ENCODE assay signal across 21 mouse cellular contexts in genomic region chr1:185111347-185112016, GRCm38 (mm10).
DNase-seq lines count a peak whose midpoint lies in the region; ATAC-seq and TF ChIP-seq lines count a peak whose summit lies in the region.
"Had no signal": no experiment of that assay in that cellular context is flagged by ENCODE, and none has a peak within 500 bp of the region (broad histone marks: within the 10 kb centered on the region; RNA-seq: fewer than 3 reads in every experiment).

No protein-coding gene starts in this region.

- TF ChIP-seq EP300 in lung, postnatal 0 days (IDR thresholded peaks at IDR 0.05): no peak

- no peak overlapping the region for H3K4me2 ChIP-seq in hindbrain, postnatal 0 days (ENCODE audit: low read depth, low read length)
- H3K4me2 ChIP-seq in lung, postnatal 0 days (replicated peaks; ENCODE audit: low read depth, low read length): no peak overlapping the region
- H3K4me2 ChIP-seq: embryonic facial prominence, embryonic 12.5 days; hindbrain, embryonic 12.5 days; liver, embryonic 12.5 days; neural tube, embryonic 12.5 days; stomach, embryonic 15.5 days had no signal

- no peaks in the 10 kb centered on the region for H3K4me1 ChIP-seq in hindbrain, postnatal 0 days (ENCODE audit: insufficient read depth, low read length)
- no peaks in the 10 kb centered on the region for H3K4me1 ChIP-seq in hindbrain, embryonic 10.5 days (replicated peaks)
- H3K4me1 ChIP-seq in lung, postnatal 0 days (ENCODE audit: insufficient read depth, low read depth, low read length): no peaks in the 10 kb centered on the region
- H3K4me1 ChIP-seq: hindbrain, embryonic 12.5 days; limb, embryonic 10.5 days; liver, embryonic 12.5 days; neural tube, embryonic 12.5 days; stomach, embryonic 15.5 days had no signal

- peak; percentile 43 to 62 for DNase-seq in cerebellum, postnatal 10 days
- no peak for DNase-seq in cerebellum, adult 9-11 months
- DNase-seq in hindbrain, postnatal 0 days (ENCODE audit: low spot score): peak; percentile 57
- no peak for DNase-seq in hindbrain, embryonic 10.5 days (ENCODE audit: low spot score)
- DNase-seq in lung, postnatal 0 days (ENCODE audit: low spot score): peak; percentile 35
- no peak for DNase-seq in lung, postnatal 25 days (ENCODE audit: low spot score)
- DNase-seq in lung, postnatal 14 days: peak; percentile 36
- no peak for DNase-seq in frontal cortex, postnatal 25 days (ENCODE audit: low spot score in 2 of 2)
- DNase-seq: adrenal gland, postnatal 25 days; cerebellum, postnatal 36 days; heart, adult 11 months; spleen, adult 18-20 months had no signal

- H3K36me3 ChIP-seq in hindbrain, postnatal 0 days (ENCODE audit: insufficient read depth, low read length): no peaks in the 10 kb centered on the region
- no peaks in the 10 kb centered on the region for H3K36me3 ChIP-seq in hindbrain, embryonic 10.5 days
- no peaks in the 10 kb centered on the region for H3K36me3 ChIP-seq in lung, postnatal 0 days (ENCODE audit: insufficient read depth, low read length)
- H3K36me3 ChIP-seq: embryonic facial prominence, embryonic 12.5 days; hindbrain, embryonic 12.5 days; limb, embryonic 10.5 days; liver, embryonic 12.5 days; neural tube, embryonic 12.5 days; stomach, embryonic 15.5 days had no signal

- no peak overlapping the region for H3K27ac ChIP-seq in hindbrain, postnatal 0 days
- H3K27ac ChIP-seq in hindbrain, embryonic 10.5 days: no peak overlapping the region
- H3K27ac ChIP-seq in lung, postnatal 0 days (ENCODE audit: low read length): no peak overlapping the region
- H3K27ac ChIP-seq: embryonic facial prominence, embryonic 12.5 days; hindbrain, embryonic 12.5 days; kidney, postnatal 0 days; limb, embryonic 10.5 days; liver, embryonic 12.5 days; neural tube, embryonic 12.5 days; stomach, embryonic 15.5 days had no signal

- H3K27me3 ChIP-seq in hindbrain, postnatal 0 days (ENCODE audit: insufficient read depth, low read length): no peaks in the 10 kb centered on the region
- H3K27me3 ChIP-seq in hindbrain, embryonic 10.5 days (ENCODE audit: insufficient read depth, poor library complexity, severe bottlenecking): no peaks in the 10 kb centered on the region
- H3K27me3 ChIP-seq in lung, postnatal 0 days (replicated peaks; ENCODE audit: insufficient read depth, low read length): no peaks in the 10 kb centered on the region
- H3K27me3 ChIP-seq: embryonic facial prominence, embryonic 12.5 days; hindbrain, embryonic 12.5 days; liver, embryonic 12.5 days; neural tube, embryonic 12.5 days; stomach, embryonic 15.5 days had no signal

- ATAC-seq in hindbrain, postnatal 0 days: peak; percentile 64
- peak; percentile 57 for ATAC-seq in lung, postnatal 0 days
- ATAC-seq: intestine, embryonic 16.5 days; liver, embryonic 12.5 days; midbrain, embryonic 16.5 days had no signal

- H3K4me3 ChIP-seq in hindbrain, postnatal 0 days (ENCODE audit: low read length): no peak overlapping the region
- H3K4me3 ChIP-seq in hindbrain, embryonic 10.5 days: no peak overlapping the region
- no peak overlapping the region for H3K4me3 ChIP-seq in lung, postnatal 0 days (ENCODE audit: low read depth, low read length)
- H3K4me3 ChIP-seq: embryonic facial prominence, embryonic 12.5 days; hindbrain, embryonic 12.5 days; limb, embryonic 10.5 days; liver, embryonic 12.5 days; neural tube, embryonic 12.5 days; stomach, embryonic 15.5 days had no signal

- WGBS in hindbrain, postnatal 0 days: 45% methylated on average over 10 of the region's 10 CpGs
- WGBS in hindbrain, embryonic 10.5 days: 88% methylated on average over 10 of the region's 10 CpGs
- WGBS in lung, postnatal 0 days: 43% methylated on average over 10 of the region's 10 CpGs

- H3K9ac ChIP-seq in hindbrain, postnatal 0 days (replicated peaks; ENCODE audit: low read length): no peak overlapping the region
- no peak overlapping the region for H3K9ac ChIP-seq in lung, postnatal 0 days (replicated peaks; ENCODE audit: low read depth)
- H3K9ac ChIP-seq: embryonic facial prominence, embryonic 12.5 days; hindbrain, embryonic 12.5 days; liver, embryonic 12.5 days; neural tube, embryonic 12.5 days; stomach, embryonic 15.5 days had no signal

- no peaks in the 10 kb centered on the region for H3K9me3 ChIP-seq in hindbrain, postnatal 0 days (ENCODE audit: low read length)
- H3K9me3 ChIP-seq in hindbrain, embryonic 10.5 days: no peaks in the 10 kb centered on the region
- no peaks in the 10 kb centered on the region for H3K9me3 ChIP-seq in lung, postnatal 0 days (ENCODE audit: low read length)
- H3K9me3 ChIP-seq: embryonic facial prominence, embryonic 12.5 days; hindbrain, embryonic 12.5 days; limb, embryonic 10.5 days; liver, embryonic 12.5 days; neural tube, embryonic 12.5 days; stomach, embryonic 15.5 days had no signal

- no peak for TF ChIP-seq CTCF in hindbrain, postnatal 0 days (IDR thresholded peaks at IDR 0.05; ENCODE audit: low read depth)
- no peak for TF ChIP-seq CTCF in lung, postnatal 0 days (IDR thresholded peaks at IDR 0.05)

Comparison
In these comparisons a context has a peak if more than half of its experiments do, and no peak if none do; other contexts are left out.
1. DNase-seq: peak in cerebellum, postnatal 10 days (2 of 2), hindbrain, postnatal 0 days (single experiment), lung, postnatal 0 days (single experiment) and lung, postnatal 14 days (single experiment); none in cerebellum, adult 9-11 months (single experiment), hindbrain, embryonic 10.5 days (single experiment), lung, postnatal 25 days (single experiment) and frontal cortex, postnatal 25 days (0 of 2).